In genomic region chr10:85159989-85160619, GRCm38 (mm10) we compare ENCODE assay signal across 13 mouse cellular contexts.
"Had no signal": no experiment of that assay in that cellular context is flagged by ENCODE, and none has a peak within 500 bp of the region (broad histone marks: within the 10 kb centered on the region; RNA-seq: fewer than 3 reads in every experiment).

No protein-coding gene starts in this region.

- H3K4me2 ChIP-seq: limb, embryonic 15.5 days; liver, embryonic 13.5 days; midbrain, embryonic 15.5 days had no signal

- H3K4me3 ChIP-seq: limb, embryonic 15.5 days; liver, embryonic 13.5 days; midbrain, embryonic 10.5 days; midbrain, embryonic 15.5 days had no signal

- H3K27ac ChIP-seq: kidney, postnatal 0 days; limb, embryonic 15.5 days; liver, embryonic 13.5 days; midbrain, embryonic 10.5 days had no signal

- H3K9me3 ChIP-seq: limb, embryonic 15.5 days; liver, embryonic 13.5 days; midbrain, embryonic 10.5 days; midbrain, embryonic 15.5 days had no signal

- H3K9ac ChIP-seq: limb, embryonic 15.5 days; liver, embryonic 13.5 days; midbrain, embryonic 15.5 days had no signal

- ATAC-seq: midbrain, embryonic 15.5 days had no signal

- H3K4me1 ChIP-seq: liver, embryonic 13.5 days had no signal

- DNase-seq: kidney, adult 9 months; kidney, postnatal 36 days; layer of hippocampus, adult 9-11 months; layer of hippocampus, postnatal 36 days; liver, embryonic 13.5 days; lung, adult 18-20 months; lung, postnatal 10 days; lung, postnatal 4 days; right cerebral cortex, postnatal 14 days had no signal

- H3K27me3 ChIP-seq: limb, embryonic 15.5 days; liver, embryonic 13.5 days; midbrain, embryonic 15.5 days had no signal

- H3K36me3 ChIP-seq: limb, embryonic 15.5 days; liver, embryonic 13.5 days; midbrain, embryonic 10.5 days; midbrain, embryonic 15.5 days had no signal
